Mouse (Mus musculus): Measurements from ENCODE around the gene Ppp2r5c.

Gene Ppp2r5c

DNA sequence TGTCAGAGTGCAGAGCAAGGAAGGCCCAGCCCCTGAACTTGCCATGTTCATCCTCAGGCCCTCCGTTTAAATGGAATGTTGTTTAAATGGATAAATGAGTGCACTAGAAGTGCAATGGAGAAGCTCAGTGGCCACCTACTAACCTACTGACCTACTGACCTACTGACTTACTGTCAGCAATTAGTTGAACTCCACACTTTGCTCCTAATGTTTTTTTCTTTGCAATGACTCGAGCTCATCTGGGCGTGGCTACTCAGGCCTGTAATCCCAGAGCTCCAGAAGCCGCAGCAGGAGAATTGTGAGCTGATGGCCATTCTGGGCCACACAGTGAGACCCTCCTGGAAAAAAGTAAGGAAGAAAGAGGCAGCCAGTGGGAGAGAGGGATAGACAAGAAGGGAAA, 129.0 kb downstream of the Ppp2r5c start:
- in situ Hi-C loops (cut with MboI; ENCODE audit: low pct_unique_long_range_greater_than_20kb in 1 of 2, low sequenced_read_pairs in 2 of 2, unreplicated experiment in 1 of 2): no loop called here

DNA sequence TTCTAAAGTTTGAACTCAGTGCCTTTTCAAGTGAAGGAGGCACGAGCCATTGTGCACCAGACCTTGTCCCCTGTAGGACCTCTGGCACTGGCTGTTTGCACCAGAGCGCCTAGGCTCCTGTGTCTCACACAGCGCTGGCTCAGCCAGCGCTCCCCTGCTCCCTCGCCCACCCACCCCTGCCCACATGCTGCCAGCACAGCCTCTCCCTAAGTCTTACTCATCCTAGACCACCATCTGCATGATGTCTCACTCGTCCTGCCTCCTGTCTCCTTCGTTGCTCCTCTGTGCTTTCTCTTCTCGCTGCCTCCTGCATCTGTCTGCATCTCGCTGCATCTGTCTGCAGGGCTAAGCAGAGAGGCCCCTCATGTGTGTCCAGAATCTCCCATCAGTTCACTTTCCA, 131.4 kb downstream of the Ppp2r5c start:
- in situ Hi-C loops (cut with MboI; ENCODE audit: low pct_unique_long_range_greater_than_20kb in 1 of 2, low sequenced_read_pairs in 2 of 2, unreplicated experiment in 1 of 2): no loop called here

DNA sequence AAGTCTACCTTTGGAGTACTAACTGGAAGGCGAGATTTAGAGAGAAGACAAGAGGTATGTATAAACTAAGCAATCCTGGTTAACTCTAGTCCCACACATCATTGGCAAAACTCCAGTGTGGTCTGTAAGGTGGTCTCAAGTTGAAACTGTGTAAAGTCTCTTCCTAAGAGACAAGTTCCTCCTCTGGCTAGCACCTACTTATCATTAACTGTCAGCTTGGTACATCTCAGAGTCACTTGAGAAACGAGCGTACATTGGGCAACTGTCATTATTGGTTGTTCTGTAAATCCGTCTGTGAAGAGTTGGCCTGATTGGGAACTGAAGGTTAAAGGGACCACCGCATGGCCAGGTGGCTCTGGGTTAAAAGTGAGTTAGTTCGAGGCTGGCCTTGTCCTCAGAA, 141.7 kb downstream of the Ppp2r5c start:
- in situ Hi-C loops (cut with MboI; ENCODE audit: low pct_unique_long_range_greater_than_20kb in 1 of 2, low sequenced_read_pairs in 2 of 2, unreplicated experiment in 1 of 2): no loop called here

DNA sequence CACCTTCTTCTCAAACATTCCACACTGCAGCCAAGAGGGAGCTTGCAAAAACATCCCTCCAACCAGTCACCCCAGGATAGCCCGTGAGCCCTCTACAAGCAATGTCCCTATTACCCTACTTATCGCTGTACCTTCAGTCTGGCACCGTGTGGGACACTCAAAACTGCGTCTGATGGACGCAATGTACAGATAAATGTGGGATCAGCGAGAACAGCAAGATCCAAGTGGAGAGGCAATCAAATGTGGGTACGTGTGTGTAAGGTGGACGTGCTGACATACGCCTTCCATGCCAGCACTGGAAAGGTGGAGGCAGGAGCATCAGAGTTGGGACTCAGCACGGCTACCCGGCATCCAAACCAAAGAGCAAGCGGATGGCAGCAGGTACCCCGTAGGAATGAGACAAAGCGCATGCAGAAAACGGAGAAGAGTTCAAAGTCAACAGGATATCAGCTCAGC, 143.9 kb downstream of the Ppp2r5c start:
- in situ Hi-C loops (cut with MboI; ENCODE audit: low pct_unique_long_range_greater_than_20kb in 1 of 2, low sequenced_read_pairs in 2 of 2, unreplicated experiment in 1 of 2): no loop called here

DNA sequence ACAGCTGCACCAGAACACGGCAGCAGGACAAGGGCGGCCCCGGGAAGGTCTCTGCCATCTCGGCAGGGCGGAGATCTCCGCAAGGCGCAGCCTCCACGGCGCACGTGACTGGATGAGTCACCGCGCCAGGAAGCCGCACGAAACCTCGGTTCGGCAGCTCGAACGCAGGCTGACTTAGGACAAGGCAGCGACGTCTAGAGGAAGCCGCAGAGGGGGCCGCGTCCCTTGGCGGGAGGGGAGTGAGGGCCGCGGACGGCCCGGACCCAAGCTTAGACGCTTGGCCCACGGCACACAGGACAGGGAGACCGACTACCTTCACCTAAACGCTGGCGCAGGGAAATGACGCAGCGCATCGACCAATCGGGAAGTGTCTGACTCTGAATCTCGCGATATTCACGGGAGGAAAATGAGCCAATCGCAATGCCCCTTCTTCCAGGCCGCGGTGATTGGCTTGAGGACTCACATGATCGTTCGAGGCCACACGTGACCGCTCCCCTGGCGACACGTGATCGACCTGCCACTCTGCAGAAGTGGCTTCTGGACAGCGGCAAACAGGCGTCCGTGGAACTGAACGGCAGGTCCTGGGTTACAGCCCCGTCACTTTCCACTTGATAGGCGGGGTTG, 144.5 kb downstream of the Ppp2r5c start:
- in situ Hi-C loops (cut with MboI; ENCODE audit: low pct_unique_long_range_greater_than_20kb in 1 of 2, low sequenced_read_pairs in 2 of 2, unreplicated experiment in 1 of 2): no loop called here

DNA sequence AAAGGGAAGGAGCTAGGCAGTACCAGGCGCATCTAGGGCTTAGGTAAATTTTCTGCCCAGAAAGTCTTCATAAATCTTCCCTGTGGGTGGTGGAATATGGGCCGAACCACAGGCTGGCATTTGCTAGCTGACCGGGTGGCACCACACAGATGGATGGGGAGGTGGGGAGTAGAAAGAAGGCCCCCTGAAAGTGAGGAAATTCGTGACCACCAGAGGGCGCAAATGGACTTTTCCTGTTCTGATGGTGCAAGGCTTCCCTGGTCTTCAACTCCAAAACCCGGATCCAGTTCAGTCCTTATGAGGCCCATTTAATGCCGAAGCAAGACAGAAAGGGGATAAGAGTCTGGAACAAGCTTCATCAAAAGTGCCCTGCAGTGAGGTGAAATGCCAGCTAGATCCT, 151.6 kb downstream of the Ppp2r5c start:
- in situ Hi-C loops (cut with MboI; ENCODE audit: low pct_unique_long_range_greater_than_20kb in 1 of 2, low sequenced_read_pairs in 2 of 2, unreplicated experiment in 1 of 2): no loop called here

DNA sequence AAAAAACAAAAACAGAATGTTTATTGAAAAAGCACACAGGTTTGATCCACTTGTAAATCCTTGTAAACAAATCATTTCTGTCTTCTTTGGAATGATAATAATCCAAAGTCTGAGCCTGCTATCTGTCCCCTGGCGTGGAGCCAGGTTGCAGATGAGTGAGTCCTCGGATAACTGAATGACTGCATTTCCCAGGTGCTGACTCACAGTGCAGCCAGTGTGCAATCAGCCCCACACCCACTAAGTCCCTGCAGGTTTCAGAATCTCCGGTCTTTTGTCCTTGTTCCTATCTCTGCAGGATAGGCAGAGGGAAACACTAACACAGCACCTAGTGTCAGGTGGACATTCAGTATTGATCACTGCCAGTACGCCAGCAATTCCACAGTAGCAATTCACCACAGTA, 152.9 kb downstream of the Ppp2r5c start:
- in situ Hi-C loops (cut with MboI; ENCODE audit: low pct_unique_long_range_greater_than_20kb in 1 of 2, low sequenced_read_pairs in 2 of 2, unreplicated experiment in 1 of 2): loop anchor here (5.0 to 10.0 kb wide), 2 partner anchors 238 to 245 kb away; partner anchors contain the start of gene Mok (in 1 of the 2)

DNA sequence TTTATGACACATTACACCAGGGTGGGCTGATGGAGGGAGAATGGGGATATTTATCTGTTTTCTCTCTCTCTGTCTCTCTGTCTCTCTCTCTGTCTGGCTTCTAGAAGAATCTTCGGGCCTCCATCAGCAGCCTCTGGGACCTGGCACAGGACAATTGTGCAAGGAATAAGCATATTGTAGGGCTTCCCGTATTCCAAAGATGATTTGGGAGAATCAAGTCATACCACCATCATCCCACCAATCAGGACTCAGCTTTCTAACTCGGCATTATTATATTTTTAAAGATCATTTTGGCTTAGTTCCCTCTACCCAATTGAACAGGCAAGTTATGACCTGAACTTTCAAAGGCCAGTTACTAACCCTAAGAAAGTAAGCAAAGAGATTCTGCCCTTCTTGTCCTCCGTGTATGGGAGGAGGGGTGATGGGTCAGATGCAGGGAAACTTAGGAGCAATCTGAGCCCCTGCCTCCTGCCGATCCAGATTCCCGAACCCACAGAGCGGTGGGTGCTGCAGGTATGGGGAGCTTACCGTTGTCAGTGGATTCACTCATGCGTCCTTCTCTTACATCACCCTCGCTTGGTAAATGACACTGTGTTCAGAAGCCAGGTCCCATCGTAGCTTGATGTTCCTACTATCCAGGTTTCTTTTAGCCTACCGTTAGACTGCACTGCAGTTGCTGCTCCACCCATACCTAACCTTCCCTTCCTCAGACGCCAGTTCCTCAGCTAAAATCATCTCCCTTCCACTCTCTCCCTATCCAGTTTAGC, 153.5 kb downstream of the Ppp2r5c start:
- in situ Hi-C loops (cut with MboI; ENCODE audit: low pct_unique_long_range_greater_than_20kb in 1 of 2, low sequenced_read_pairs in 2 of 2, unreplicated experiment in 1 of 2): loop anchor here (5.0 to 10.0 kb wide), 2 partner anchors 237 to 244 kb away; partner anchors contain the start of gene Mok (in 1 of the 2)

DNA sequence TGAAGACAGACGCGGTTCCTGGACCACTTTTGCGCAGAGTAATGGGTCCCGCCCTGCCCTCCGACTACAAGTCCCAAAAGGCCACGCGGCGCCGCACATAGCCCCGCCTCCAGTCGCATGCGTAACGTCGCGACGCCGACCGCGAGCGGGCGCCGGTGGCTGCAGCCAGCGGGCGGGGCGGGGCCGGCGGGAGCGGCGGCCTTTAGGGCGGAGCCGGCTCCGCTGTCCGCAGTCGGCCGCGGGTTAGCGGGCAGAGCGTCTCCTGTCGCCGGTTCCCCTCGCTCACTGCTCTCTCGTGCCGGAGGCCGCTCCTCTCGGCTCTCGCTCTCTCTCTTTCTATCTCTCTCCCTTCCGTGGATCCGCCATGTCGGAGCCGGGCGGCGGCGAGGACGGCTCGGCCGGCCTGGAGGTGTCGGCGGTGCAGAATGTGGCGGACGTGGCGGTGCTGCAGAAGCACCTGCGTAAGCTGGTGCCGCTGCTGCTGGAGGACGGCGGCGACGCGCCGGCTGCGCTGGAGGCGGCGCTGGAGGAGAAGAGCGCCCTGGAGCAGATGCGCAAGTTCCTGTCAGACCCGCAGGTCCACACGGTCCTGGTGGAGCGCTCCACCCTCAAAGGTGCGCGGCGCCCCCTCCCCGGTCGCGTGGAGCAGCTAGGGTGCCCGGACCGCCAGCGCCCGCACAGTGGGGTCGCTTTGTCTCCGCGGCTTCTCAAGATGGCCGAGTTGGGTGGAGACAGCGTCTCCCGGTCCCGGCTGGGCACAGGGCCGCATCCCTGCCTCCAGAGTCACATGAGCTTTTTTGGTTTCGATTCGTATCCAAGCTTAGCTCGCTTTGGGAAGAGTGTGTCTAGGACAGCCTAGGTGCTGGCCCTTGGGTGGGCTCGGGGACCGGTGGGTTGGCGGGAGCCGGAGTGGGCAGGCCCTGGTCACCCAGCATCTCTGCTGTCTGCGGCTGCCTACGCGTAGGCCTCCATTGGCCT, 154.6 kb downstream of the Ppp2r5c start, which contains the start of gene Dync1h1:
Gene Dync1h1 (plus strand): TSS at position 212 of the 978 bp plus-strand sequence.
- in situ Hi-C loops (cut with MboI; ENCODE audit: low pct_unique_long_range_greater_than_20kb in 1 of 2, low sequenced_read_pairs in 2 of 2, unreplicated experiment in 1 of 2): loop anchor here (5.0 to 10.0 kb wide), 2 partner anchors 236 to 243 kb away; partner anchors contain the start of gene Mok (in 1 of the 2)

DNA sequence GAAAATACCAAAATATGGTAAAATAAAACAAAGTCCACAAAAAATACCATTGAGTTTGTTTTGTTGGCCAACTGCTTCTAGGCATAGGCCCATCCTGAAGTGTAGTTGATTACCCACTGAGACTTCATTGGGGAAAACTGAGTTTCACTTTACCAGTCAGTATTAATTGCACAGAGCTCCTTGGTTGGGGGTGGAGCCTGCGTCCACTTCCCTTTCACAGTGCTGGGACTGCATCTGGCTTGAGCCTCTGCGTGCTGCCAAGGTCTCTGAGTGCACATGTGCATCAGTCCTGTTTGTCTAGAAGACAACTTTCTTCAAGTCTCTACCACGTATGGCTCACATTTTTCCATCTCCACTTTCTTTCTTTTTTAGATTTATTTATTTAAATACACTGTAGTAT, 159.2 kb downstream of the Ppp2r5c start:
- in situ Hi-C loops (cut with MboI; ENCODE audit: low pct_unique_long_range_greater_than_20kb in 1 of 2, low sequenced_read_pairs in 2 of 2, unreplicated experiment in 1 of 2): loop anchor here in 1 of 2 experiments (10.0 kb wide), 1 partner anchor 239 kb away; the partner anchor contains the start of gene Mok

DNA sequence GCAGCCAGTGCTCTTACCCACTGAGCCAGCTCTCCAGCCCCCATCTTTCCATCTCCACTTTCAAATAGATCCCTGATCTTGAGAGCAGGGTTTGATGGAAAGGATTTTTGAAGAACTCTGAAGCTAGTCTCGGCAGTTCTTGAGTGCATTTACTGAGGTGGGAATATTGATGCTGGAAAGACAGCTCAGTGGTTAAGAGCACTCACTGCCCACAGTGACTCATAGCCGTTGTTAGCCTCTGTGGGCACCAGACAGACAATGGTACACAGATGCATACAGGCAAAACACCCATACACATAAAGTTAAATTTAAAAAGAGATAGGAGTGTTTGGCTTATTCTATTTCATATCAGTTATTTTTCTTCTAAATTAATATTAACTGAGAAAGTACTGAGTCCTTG, 159.8 kb downstream of the Ppp2r5c start:
- in situ Hi-C loops (cut with MboI; ENCODE audit: low pct_unique_long_range_greater_than_20kb in 1 of 2, low sequenced_read_pairs in 2 of 2, unreplicated experiment in 1 of 2): loop anchor here in 1 of 2 experiments (10.0 kb wide), 1 partner anchor 238 kb away; the partner anchor contains the start of gene Mok

DNA sequence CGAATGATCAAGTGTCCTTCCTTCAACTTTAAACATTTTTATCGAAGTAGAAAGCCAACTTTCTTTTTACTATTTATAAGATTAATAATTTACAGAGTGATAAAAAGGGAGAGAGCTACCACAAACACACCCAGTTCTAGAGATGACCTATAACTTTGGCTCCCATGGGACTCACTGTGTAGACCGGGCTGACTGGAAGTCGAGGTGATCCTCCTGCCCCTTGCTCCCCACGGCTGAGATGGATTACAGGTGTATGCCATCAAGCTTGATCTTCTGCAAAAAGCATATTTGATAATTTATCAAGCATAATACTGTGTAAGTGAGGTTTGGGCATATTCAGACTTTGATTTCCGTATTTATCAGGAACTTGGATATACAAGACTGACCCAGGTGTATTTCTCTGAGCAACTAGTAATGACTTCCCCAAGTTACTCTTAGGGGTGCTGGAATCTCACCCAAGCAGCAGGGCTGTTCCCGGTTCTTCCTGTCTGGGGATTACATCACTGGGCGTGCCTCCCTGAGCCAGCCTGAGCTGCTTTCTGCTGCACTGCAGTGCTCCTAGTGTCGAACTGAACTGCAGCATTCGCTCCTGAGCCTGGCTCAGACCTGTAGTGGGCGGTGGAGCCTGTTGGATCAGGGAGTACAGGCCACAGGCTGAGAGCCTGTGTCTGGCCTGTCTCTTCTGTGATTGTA, 161.7 kb downstream of the Ppp2r5c start:
- in situ Hi-C loops (cut with MboI; ENCODE audit: low pct_unique_long_range_greater_than_20kb in 1 of 2, low sequenced_read_pairs in 2 of 2, unreplicated experiment in 1 of 2): loop anchor here in 1 of 2 experiments (10.0 kb wide), 1 partner anchor 236 kb away; the partner anchor contains the start of gene Mok

DNA sequence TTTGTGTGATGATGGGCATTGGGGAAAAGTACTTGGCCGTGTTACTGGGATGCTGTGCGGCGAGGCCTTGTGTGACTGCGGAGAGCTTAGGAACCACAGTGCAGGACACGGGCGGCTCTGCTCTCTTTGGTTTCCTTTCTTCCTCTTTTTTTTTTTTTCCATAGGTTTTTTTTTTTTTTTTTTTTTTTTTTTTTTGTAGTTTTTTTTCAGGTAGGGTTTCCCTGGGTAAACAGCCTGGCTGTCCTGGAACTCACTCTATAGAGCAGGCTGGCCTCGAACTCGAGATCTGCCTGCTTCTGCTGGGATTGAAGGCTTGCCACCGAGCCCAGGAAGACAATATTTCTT, 162.2 kb downstream of the Ppp2r5c start:
- in situ Hi-C loops (cut with MboI; ENCODE audit: low pct_unique_long_range_greater_than_20kb in 1 of 2, low sequenced_read_pairs in 2 of 2, unreplicated experiment in 1 of 2): loop anchor here in 1 of 2 experiments (10.0 kb wide), 1 partner anchor 236 kb away; the partner anchor contains the start of gene Mok

DNA sequence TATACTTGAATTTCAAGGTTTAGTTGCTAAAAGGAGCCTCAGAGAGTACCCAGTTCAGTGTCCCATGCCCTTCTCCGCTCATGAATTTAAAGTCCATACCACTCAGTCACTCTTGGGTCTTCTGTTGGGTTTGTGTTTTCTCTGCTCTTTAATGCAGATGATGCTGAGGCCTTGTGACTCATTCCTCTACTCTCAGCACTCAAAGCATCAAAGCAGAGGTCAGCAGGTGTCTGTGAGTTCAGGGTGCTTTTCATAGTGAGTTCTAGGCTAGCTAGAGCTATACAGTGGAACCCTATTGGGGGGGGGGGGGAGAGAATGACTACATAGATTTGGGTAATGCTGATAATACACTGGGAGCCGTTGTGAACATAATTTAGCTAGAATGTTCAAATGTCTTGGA, 163.8 kb downstream of the Ppp2r5c start:
- in situ Hi-C loops (cut with MboI; ENCODE audit: low pct_unique_long_range_greater_than_20kb in 1 of 2, low sequenced_read_pairs in 2 of 2, unreplicated experiment in 1 of 2): no loop called here

DNA sequence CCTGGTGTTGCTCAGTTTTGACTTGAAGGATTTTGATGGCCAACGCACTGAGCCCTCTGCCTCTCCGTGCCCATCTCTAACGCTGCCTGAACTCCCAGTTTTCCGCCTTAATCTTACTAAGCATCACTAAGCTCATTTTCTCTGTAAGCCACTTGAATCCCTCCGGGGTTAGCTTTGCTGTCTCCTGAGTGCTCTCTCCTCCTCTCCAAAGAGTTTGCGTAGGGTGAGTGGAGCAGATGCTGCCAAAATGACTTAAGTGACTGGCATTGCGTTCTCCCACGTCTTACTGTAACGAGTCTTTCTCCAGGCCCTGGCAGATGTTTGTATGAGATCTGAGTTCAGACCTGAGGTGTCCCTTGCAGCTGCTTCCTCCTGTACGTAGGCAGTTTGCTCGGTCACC, 183.1 kb downstream of the Ppp2r5c start:
- in situ Hi-C loops (cut with MboI; ENCODE audit: low pct_unique_long_range_greater_than_20kb in 1 of 2, low sequenced_read_pairs in 2 of 2, unreplicated experiment in 1 of 2): no loop called here
